Mouse (Mus musculus) hindbrain, embryonic 15.5 days (tissue): ENCODE measurements around the gene Stk40. TPM values are rescaled to one million over a fixed set of nuclear protein-coding genes. Genes with fewer than 3 reads are reported as not detected.

Source experiments
- polyA plus RNA-seq: library from polyadenylated mRNA; unstranded; fragments of >200 nt; fragmentation: Nextera tagmentation; extraction: Ambion mirVana; gene quantifications from 2 replicates; pipeline ENCODE4 v1.2.1, GENCODE M21; 2015

Gene Stk40
- polyA plus RNA-seq, 1 experiment from 2014 or later: 33.9 TPM

Other genes with a start within 250 kb of the Stk40 start
- gene Csf3r, start 79.4 kb upstream of the Stk40 start, polyA plus RNA-seq: 0.74 and 0.96 TPM in 2 replicates
- 123 and 129 TPM in 2 replicates for gene Mrps15, start 57.0 kb upstream of the Stk40 start, polyA plus RNA-seq
- gene Oscp1, start 45.4 kb upstream of the Stk40 start, polyA plus RNA-seq: 38.5 and 42.1 TPM in 2 replicates
- 45.8 and 50.3 TPM in 2 replicates for gene Lsm10, start 7.3 kb upstream of the Stk40 start, polyA plus RNA-seq
- gene Eva1b, start 43.8 kb downstream of the Stk40 start, polyA plus RNA-seq: 14.5 and 15.1 TPM in 2 replicates
- gene Sh3d21, start 59.5 kb downstream of the Stk40 start, polyA plus RNA-seq: 1.4 and 2.0 TPM in 2 replicates
- gene Thrap3, start 98.8 kb downstream of the Stk40 start, polyA plus RNA-seq: 130 and 141 TPM in 2 replicates
- 82.9 and 97.5 TPM in 2 replicates for gene Map7d1, start 152.4 kb downstream of the Stk40 start, polyA plus RNA-seq
- 172 and 180 TPM in 2 replicates for gene Trappc3, start 158.4 kb downstream of the Stk40 start, polyA plus RNA-seq
- 6.9 and 8.1 TPM in 2 replicates for gene Col8a2, start 182.8 kb downstream of the Stk40 start, polyA plus RNA-seq
- gene Adprhl2, start 217.7 kb downstream of the Stk40 start, polyA plus RNA-seq: 78.6 and 86.1 TPM in 2 replicates
- 10.7 and 11.4 TPM in 2 replicates for gene Tekt2, start 221.7 kb downstream of the Stk40 start, polyA plus RNA-seq